Mouse (Mus musculus) layer of hippocampus, adult 8-10 months (tissue): ENCODE data around the gene Tnfaip1. TPM values are rescaled to one million over a fixed set of nuclear protein-coding genes. Genes with fewer than 3 reads are reported as not detected.
A peak's percentile ranks its signal among the peaks of the same experiment; 100 is the strongest.
"Not testable (repeated sequence)": the region's sequence is repeated elsewhere in the genome, so short reads cannot be mapped to it uniquely, and the experiment has no call there.

Experiments used
- DNase-seq, 2 experiments: peaks; one replicate each; pipeline ENCODE4 v3.0.0; 2022; ENCODE audit warnings: low spot score in 2 of 2
- total RNA-seq, 4 experiments: library from RNA; stranded (reverse); gene quantifications; 2 replicates each; pipeline ENCODE4 v1.2.4; 2022

Tnfaip1 gene
- total RNA-seq, 4 experiments from 2014 or later, result 29.9 to 32.6 (median 30.7) TPM

DNA sequence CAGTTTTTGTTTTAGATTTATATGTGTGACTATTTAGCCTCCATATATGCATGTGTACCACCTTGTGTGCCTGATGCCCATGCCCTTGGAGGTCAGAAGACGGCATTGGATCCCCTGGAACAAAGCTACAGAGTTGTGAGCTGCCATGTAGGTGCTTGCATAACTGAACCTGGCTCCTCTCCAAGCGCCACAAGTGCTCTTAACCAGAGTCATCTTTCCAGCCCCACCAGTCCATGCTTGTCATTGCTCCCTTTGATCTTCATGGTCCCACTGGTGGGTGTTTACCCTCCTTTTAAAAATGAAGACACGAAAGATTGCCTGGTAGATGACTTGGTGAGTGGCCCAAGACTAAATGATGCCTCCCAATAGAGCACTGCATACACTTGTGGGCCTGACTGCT, 4.2 kb upstream of the Tnfaip1 start:
- no peak for DNase-seq

DNA sequence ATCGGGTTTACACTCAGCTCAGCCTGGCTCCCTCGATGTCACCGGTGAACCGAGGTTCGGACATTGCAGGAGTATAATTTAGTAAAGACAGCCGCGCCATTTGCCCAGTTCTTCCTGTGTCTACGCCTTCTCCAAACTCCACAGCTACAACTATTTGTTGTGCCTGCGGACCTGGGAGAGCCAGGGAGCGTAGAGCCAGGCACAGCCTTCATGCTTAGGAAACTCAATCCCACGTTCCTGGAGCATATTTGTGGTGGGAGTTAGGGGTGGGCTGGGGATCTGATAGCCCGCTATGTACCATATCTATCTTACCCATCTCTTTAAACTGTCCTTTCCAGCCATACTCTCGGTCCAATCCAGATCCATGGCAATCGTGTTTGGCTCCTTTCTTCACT, 555 bp upstream of the Tnfaip1 start:
- no peak for DNase-seq

DNA sequence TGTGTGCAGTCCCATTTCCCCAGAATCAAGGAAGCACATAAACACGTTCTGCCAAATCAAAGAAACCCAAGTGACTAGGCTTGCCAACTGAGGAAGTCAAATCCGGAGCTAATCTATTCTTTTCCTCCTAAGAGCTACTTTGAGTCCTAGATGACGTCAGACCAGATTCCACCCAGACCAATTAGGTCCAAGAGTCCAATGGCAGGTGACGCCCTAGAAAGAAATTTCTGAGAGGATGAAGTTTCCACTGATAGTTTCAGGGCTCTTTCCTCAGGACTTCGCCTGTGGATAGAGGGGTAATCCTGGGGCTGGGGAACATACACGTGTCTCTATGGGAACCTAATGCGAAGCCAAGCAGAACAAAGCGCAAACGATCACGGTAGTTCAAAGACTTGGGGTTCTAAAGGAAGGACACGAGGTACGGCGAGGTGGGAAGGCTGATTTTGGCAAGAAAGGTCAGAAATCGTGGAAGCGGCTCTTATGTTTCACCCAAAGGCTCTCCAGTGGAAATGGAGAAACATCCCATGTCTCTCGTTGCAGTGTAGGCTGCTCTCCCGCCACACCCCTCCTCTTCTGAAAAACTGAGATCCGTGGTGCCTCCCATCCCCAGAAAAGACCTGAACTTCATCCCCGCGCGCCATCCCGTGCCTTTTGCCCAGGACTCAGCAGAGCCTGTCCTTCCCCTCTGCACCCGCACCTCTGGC, 604 bp downstream of the Tnfaip1 start:
- DNase-seq, result no peak

DNA sequence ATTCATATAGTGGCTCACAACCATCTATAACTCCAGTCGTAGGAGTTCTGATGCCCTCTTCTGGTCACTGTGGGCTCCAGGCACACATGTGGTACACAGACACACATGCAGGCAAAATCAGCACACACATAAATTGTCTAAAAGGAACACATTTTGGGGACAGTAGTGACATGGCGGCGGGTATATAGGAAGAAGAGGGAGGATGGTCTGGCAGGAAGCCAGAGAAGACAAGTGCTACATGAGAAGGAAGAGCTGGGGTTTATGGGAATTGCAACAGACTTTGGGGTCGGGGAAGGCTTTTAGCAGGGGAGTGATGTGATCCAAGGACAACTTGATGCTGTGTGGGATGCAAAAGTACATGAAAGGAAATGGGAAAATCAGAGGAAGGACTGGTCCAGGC, 1.6 kb downstream of the Tnfaip1 start:
- DNase-seq, result no peak

GRCm38 (mm10) chr11:78531515-78531914, 4.6 kb downstream of the Tnfaip1 start:
- not testable (repeated sequence) for DNase-seq

- no peak for DNase-seq
Observed at GRCm38 (mm10) chr11:78531046-78531445, 5.1 kb downstream of the Tnfaip1 start.

- no peak for DNase-seq
Observed at GRCm38 (mm10) chr11:78530001-78530400, 6.1 kb downstream of the Tnfaip1 start.

- DNase-seq, result no peak
Observed at GRCm38 (mm10) chr11:78528714-78529113, 7.4 kb downstream of the Tnfaip1 start.

DNA sequence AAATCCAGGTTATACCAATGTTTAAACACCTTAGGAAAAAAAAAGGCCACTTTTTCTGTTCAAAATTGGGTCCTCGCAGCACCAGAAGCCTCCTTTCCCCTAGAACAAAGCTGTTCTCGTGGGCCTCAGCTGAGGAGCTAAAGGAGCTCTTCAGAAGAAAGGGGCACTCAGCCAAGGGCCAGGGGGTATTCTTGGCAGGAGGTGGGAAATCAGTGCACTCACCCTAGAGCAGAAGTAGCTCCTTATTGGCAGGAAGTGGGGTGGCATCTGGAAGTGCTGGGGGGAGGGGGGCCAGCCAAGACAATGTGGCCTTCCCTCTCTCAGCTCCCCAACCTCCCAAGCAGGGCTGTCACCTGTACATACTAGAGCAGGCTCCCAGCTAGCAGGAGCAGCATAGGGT, 11.3 kb downstream of the Tnfaip1 start:
- DNase-seq, result no peak

GRCm38 (mm10) chr11:78523241-78523955, 12.7 kb downstream of the Tnfaip1 start:
- no peak for DNase-seq

- DNase-seq, result no peak
Observed at GRCm38 (mm10) chr11:78522481-78522997, 13.6 kb downstream of the Tnfaip1 start.

GRCm38 (mm10) chr11:78521880-78522279, 14.3 kb downstream of the Tnfaip1 start:
- no peak for DNase-seq

GRCm38 (mm10) chr11:78518931-78519330, 17.2 kb downstream of the Tnfaip1 start:
- DNase-seq, result no peak

DNA sequence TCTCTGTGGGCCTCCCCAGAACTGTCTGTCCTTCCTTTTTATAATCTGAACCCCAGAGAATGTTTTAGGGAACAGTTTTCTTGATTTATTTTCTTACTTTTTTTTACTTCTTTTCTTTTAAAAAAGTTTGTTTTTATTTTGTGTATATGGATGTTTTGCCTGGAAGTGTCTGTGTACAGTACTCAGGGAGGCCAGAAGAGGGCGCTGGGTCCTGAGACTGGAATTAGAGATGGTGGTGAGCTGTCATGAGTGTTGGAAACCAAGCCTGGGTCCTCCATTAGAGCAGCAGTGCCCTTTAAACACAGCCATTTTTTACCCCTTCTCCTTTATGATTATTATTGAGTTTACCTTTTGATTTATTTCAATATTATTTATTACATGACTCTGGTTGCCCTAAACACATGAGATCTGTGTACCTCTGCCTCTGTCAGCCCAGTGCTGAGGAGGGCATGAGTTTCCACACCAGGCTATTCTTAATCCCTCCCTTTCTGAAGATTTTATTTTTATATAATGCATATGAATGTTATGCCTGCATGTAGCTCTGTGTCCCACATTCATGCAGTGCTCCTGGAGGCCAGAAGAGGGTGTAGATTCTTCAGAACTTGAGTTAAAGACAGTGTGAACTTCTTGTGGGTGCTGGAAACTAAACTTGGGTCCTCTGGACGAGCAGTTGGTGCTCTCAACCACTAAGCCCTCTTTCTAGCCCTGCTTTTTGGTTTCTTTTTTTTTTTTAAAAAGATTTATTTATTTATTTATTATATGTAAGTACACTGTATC, 20.4 kb downstream of the Tnfaip1 start:
- DNase-seq, result no peak

DNA sequence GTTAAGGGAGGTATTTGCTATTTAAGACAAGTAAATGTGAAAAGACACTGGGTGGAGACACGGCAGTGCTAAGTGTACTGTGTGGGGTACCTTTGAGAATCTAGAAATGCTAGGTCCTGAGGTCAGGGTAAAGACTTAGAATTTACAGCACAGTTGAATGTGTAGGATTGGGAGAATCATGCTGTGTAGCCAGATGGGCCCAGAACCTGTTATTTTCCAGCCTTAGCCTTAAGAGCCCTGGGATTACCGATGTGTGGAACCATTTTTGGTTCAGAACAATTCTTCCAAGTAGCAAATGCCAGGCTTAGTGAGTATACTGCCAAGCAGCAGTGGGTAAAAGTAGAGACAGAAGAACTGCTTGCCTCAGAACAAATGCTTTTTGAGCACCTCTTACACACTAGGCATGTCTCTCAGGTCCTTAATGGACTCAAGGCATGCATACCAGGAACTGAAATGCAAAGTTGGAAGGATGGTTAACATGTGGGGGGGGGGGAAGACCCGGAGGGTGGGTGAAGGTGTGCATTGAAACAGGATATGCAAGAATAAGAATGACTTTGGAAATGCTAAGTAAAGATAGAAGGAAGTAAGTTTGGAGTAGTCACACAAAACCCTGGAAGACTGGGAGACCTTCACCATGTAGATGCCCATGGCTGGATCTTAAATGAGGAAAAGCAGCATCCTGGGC, 22.9 kb downstream of the Tnfaip1 start:
- DNase-seq, result no peak

GRCm38 (mm10) chr11:78512025-78512957, 23.8 kb downstream of the Tnfaip1 start, which contains the start of the genes Tmem199 and Poldip2:
Gene Tmem199 (minus strand): TSS chr11:78512172.
Gene Poldip2 (plus strand): TSS chr11:78512193.
- peak; percentile 81 to 85 for DNase-seq

DNA sequence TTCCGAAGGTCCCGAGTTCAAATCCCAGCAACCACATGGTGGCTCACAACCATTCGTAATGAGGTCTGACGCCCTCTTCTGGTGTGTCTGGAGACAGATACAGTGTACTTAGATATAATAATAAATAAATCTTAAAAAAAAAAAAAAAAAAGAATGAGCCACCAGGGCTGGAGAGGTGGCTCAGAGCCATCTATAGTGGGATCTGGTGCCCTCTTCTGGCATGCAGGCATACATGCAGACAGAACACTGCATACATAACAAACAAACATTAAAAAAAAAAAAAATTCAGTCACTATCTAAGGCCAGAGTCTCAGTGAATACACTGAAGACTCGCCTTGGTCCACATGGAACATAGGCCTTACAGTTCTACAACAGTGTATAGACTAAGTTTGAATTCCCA, 27.0 kb downstream of the Tnfaip1 start:
- no peak for DNase-seq

DNA sequence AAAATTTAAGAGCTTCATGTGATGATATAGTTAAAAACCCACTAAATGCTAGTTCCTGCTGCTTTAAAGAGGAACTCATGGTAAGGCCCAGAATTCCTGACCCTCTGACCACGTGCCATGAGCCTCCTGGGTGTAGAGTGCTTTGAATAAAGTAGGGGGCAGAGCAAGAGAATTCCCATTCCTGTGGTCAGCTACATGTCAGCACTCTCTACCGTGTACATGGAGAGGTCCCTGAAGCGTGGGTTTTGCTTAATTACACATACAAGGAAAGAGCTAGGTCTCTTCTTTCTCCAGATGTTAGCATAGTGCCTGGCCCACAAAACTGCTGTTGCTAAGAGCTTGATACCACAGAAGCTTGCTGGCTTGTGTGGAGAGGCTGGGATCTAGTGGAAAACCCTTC, 30.7 kb downstream of the Tnfaip1 start:
- DNase-seq, result no peak

- peak; percentile 56 to 62 for DNase-seq
Observed at GRCm38 (mm10) chr11:78502909-78503650, 33.1 kb downstream of the Tnfaip1 start, which contains the start of gene Sebox. Gene Sebox (plus strand): TSS chr11:78503447.
